Mouse (Mus musculus): ENCODE measurements around the gene Col10a1.
"Not testable (repeated sequence)": the region's sequence is repeated elsewhere in the genome, so short reads cannot be mapped to it uniquely, and the experiment has no call there.

The Col10a1 gene

DNA sequence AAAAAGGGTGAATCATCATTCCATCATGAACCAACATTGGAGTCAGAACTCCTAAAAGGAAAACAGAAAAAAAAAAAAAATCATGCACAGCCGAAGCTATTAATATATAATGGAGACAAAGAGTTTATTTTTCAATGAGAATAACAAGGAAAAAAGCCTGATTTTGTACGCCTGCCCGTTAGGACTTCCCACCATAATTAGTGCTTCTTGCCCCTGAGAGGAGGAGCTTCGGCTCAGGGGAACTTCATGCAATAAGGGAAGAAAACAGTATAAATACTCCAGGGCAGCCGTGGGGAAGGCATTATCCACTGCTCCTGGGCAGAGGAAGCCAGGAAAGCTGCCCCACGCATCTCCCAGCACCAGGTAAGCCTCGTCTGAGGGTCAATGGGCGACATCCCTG is at the start of gene Col10a1:
Gene Col10a1 (plus strand): TSS at position 301 of the 400 bp plus-strand sequence.
- DNase-seq (ENCODE audit: low spot score in 2 of 2): no peak

DNA sequence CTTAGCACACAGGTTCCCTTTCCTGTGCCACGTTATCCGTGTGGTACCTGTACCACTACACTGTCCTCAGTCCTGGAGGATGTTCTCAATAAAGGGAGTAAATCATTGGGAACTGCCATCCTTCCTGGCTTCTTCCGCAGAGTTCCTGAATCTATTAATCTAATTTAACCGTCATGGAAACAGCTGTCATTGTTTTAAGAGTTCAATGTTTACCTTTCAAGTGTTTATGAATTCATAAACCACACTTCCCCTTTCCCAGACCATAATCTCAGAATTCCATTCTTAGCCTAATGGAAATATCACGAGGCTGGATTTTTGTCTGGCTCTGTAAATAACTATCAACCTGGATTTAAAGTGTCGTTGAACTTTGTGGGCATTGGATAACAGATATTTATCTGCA is 48.8 kb upstream of the Col10a1 start:
- DNase-seq (ENCODE audit: low spot score in 2 of 2): no peak

DNA sequence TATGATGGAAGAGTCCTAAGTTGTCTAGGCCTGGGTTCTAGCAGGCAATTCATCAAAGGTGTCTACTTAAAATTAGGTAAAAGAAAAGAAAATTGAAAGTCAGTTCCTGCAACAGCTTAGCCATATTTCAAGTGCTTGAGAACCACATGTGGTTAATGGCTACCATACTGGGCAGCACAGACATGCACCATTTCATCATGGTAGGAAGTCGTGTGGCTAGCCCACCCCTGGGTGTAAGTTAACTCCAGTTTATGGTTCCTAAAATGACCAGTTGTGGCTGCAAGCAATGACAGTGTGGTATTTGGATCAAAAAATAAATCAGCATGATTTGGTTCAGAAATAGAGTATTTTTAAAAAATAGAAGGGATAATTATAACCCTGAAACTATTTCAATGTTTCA is 47.9 kb upstream of the Col10a1 start:
- no peak for DNase-seq (ENCODE audit: low spot score in 2 of 2)

DNA sequence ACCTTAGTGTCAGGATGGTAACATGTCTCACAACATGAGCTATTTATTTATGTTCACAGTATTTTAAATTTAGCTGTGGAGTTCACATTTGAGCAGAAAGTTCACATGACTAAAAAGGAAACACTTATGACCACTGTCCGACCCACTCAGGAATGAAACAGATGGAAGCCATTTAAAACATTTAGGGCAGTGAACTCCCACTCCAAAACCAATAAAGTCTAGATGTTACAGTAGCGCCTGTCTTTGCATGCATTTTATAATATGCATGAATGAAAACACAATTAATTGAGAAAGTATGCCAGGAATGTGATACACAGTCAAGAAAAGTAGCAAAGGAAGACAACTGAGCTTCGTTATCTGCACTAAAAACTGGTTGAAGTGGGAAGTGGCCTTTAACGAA is 37.6 kb upstream of the Col10a1 start:
- DNase-seq (ENCODE audit: low spot score in 2 of 2): no peak

DNA sequence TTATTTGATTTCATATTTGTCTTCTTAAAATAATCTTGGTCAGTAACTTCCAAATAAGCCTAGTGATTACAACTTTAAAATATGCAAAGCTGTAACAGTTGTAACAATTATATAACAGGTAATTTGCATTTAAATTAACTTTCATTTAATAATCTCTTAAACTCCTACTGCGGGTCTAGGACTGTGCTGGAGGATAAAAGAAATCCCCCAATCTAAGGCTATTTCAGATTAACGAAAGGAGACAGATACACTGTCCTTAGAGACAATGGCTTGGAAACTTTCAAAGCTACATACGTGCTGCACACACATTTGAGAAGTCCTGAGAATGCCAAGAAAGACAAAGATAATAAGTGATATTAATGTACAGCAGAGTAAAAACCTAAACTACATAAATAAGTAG is 31.5 kb upstream of the Col10a1 start:
- no peak for DNase-seq (ENCODE audit: low spot score in 2 of 2)

DNA sequence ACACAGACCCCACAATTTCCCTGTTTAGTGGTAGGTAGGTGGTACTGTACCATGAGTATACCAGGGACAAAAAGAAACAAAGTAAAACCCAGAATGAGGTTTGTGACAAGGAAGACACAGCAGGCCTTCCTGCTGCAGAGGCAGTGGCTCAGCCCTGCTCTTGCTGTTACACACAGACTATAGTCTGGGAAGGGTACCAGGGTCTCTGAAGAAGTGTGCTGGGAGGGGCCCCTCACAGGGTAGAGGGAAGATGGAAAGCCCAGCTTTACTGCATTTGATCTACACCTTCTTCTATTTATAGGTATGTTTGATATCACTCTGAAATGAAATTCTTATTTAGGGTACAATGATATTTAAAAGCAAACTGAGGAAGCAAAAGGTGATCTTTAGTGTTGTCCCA is 26.0 kb upstream of the Col10a1 start:
- no peak for DNase-seq (ENCODE audit: low spot score in 2 of 2)

DNA sequence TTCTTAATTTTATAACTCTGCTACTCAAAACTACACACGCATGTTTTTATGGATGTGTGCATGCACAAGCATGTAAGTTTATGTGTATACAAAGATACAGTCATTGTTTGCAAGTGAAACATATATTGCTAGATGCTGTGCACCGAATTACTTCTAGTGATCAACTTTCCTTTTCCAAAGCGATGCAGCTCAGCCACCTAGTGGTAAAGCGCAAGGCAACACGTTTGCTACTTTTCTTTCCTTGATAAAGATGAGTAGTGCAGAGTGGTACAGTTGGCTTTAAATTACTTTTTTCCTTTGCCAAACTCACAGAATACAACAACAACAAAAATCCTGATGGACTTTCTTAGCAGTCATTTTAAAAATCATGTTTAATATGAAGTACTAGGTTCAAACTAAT is 21.6 kb upstream of the Col10a1 start:
- no peak for DNase-seq (ENCODE audit: low spot score in 2 of 2)

DNA sequence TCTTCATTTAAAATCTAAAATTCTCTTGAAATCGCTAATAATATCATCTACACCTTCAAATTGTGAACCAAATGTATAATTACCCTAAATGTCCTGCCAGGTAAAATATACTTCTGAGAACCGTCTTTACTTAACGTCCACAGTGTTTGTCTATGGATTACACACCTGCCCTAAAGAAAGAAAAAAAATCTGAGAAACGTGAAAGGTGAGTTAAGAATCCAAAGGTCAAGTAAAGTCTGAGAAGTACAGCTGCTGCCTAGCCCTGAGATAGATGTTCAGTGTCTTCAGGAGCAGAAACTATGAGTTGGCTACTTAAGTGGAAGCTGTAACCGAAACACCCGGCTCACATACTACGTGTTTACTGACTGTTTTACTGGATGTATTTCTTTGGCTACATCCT is 16.4 kb upstream of the Col10a1 start:
- no peak for DNase-seq (ENCODE audit: low spot score in 2 of 2)

DNA sequence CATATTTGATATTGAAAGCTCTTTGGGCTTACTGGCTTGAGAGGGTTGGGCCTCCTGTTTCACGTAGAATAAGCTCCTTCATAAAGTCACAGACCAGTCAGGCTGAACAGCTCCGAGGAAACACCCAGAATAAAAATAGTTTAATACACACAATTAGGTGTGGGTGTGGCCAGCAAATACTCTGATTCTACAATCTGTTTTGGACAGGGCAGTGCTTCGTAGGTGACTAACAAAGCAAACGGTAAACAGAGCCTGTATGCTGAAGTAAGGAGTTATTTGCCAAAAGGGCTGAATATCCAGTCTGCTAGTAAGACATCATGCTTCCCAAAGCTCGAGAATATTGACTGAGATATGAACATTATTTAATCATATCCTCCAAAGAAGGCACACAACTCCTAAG is 4.1 kb upstream of the Col10a1 start:
- no peak for DNase-seq (ENCODE audit: low spot score in 2 of 2)

DNA sequence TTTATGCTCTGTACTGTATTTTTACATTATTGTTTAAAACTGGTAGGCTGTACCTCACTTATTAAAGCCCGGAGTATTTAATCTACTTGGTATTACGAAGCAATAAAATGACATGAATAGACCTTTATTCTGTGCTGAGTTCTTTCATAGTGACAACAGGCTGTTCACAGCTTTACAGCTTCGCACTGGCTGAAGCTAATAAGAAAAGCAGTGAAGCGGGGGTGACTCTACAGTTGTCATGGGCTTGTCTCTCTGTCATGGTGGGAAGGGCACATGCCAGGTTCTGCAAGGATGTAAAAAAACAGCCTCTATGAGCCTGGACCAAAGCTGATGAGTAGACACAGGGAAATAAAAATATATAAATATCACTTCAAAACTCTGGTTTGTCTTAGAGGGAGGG is 7.2 kb downstream of the Col10a1 start:
- no peak for DNase-seq (ENCODE audit: low spot score in 2 of 2)

DNA sequence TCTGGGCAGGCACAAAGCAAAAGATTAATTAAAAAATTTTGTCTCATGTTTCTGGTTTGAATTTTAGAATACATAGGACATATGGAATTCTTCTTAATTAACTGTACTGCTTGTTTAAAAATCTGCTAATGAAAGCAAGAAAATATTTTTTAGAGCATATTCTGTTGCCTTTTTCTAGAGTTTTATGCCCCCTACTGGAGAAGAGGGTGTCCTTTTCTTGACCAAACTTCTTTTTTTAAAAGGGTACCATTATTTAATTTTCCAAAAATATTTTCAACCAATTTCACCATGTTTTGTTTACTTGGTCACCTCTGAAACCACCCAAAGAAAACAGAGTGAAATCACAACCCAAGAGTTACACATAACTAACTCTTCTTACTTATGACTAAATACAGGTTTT is 9.5 kb downstream of the Col10a1 start:
- DNase-seq (ENCODE audit: low spot score in 2 of 2): no peak

DNA sequence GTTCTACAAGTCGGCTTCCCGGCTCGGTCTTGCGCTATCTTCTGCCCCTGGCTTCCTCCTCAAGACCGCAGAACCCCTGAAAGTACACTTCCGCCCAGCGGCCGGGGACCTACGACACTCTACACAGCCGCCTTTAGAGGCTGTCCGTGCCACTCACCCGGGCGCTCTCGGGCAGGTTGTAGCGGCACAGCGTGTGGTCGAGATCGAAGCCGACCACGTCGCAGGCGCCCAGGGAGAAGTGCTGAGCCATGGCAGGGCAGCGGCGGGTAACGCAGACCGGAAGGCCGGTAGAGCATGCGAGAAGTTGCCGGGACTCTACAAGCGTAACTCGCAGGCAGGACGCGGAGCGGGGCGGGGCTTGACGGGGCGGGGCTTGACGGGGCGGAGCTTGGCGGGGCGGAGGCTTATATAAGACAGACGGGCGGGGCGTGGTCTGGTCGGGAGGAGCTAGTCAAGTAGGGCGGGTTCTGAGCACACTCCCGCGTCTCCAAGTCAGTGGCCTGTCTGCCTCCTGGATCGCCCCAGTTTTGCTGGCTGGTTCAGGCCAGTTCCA is 28.5 kb downstream of the Col10a1 start, which contains the start of gene Nt5dc1:
Gene Nt5dc1 (minus strand): TSS at position 349 of the 553 bp plus-strand sequence.
- peak; percentile 93 for DNase-seq (ENCODE audit: low spot score in 2 of 2)

DNA sequence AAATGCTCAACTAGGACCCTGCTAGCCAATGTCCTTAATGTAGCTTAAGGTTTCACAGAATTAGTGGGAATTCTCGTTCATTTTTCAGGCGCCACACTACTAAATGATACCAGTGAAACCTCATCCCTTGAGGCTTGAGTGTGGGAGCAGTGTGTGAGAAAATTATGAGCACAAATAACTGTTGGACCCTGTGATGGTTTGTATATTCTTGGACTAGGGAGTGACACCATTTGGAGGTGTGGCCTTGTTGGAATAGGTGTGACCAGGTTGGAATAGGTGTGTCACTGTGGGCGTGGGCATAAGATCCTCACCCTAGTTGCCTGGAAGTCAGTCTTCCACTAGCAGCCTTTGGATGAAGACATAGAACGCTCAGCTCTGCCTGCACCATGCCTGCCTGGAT is 29.0 kb downstream of the Col10a1 start:
- DNase-seq (ENCODE audit: low spot score in 2 of 2): not testable (repeated sequence)

DNA sequence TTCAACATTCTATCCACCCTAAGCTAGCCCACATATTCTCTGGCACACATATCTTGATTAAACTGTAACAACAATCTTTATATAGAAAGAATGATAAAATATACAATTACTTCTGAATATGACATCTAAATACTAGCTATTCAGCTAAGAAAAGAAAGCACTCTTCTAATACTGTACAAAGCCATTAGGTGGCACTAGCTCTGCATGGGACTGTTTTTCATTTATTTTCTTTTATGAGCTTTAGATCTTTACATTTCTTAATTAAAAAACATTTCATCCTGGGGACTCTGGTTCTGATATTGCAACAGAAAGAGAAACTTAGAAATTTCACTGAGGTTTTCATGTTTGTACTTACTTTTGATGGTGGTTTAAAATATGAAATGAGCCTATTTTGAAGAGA is 42.0 kb downstream of the Col10a1 start:
- DNase-seq (ENCODE audit: low spot score in 2 of 2): no peak

DNA sequence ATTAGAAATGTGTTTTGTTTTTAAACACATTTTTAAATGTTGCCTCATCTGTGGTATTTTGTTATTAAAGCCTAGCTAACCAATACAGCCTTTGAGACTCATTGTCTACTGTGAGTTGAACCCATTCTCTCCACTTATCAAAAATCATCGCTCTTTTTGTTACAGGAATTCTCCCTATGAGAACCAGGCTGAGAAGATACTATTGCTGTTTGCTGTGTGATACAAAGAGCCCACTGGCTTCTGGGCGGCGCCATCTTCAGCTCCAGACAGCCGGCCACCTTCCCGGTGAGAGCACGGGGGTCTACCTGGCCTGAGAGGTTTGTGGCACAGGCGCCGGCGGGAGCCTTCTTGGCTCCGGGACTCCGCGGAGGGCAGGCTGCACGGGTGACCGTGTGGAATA is 44.4 kb downstream of the Col10a1 start:
- DNase-seq (ENCODE audit: low spot score in 2 of 2): not testable (repeated sequence)
